Mouse (Mus musculus): ENCODE measurements around the gene Gnas. TPM values are rescaled to one million over a fixed set of nuclear protein-coding genes. Genes with fewer than 3 reads are reported as not detected.
"Not testable (repeated sequence)": the region's sequence is repeated elsewhere in the genome, so short reads cannot be mapped to it uniquely, and the experiment has no call there.

The Gnas gene
- total RNA-seq, 2 experiments from 2014 or later, result 1,728 to 1,971 TPM

DNA sequence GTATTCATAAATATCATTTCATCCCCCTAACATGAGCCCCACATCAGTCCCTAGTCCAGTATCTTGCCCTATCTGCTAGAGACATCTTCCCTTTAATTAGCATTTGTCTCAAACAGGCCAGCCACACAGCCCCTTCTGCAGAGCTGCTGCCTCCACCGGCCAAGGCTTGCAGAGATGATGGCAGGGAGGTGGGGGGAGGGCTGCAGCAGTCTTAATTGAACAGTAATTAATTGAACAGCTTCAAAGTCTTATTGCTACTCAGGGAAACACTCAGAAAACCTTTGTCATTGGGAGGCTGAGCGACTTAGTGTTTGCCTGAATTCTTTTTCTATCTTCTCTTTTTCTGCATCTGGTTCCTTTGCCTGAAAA, 7.5 kb downstream of the Gnas start:
- DNase-seq (ENCODE audit: extremely low spot score in 1 of 2, low spot score in 1 of 2), result no peak

DNA sequence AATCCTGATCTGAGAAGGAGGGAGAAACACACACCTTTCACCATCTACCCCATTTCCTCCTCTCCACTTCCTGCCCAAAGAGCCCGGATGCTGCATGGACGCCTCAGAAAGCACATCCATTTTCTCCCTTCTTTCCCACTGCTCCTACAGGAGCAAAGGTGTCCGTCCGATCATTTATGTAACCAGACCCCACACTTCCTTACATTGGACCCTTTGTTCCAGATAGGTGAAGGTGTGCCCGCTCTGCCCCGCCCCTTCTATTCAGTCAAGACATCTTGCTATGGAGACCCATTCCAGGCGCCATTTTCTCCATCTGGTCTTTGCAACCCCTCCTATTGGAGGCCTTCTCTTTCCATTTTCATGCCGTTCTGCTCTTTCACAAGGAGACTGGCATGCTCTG, 10.3 kb downstream of the Gnas start:
- DNase-seq (ENCODE audit: extremely low spot score in 1 of 2, low spot score in 1 of 2), result no peak

DNA sequence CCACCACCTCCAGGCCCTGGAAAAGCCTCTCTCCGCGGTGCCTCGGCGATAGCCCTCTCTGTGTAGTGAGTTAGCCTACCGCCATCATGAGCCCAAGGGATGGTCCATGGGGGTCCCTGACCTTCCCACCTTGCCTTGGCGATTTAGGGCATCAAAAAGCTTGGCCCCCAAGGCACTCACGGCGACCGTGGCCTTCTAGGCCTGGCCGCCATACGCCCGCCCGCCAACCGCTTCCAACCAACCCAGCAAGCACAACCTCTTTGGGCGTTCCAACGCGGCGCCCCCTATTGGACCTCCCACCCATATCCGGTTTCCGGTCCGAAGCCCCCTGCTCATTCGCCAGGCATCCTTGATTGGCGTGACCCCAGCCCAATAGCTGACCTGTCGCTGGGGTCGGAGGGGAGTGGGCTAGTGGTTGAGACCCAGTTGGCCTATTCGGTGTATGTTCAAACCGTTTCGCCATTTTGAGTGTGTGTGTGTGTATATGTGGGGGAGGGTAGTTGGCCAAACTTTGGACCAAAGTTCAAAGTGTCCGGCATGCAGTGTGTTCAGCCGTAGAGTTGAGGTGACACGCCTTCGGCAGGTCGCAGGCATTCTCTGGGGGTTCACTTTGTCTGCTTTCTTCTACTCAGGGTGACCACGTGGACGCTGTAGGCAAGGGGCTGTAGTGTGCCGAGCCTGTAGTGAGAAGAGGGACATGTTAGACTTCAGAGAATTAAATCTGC, 11.2 kb downstream of the Gnas start:
- peak in 1 of 2 experiments; percentile 65 for DNase-seq (ENCODE audit: extremely low spot score in 1 of 2, low spot score in 1 of 2)

DNA sequence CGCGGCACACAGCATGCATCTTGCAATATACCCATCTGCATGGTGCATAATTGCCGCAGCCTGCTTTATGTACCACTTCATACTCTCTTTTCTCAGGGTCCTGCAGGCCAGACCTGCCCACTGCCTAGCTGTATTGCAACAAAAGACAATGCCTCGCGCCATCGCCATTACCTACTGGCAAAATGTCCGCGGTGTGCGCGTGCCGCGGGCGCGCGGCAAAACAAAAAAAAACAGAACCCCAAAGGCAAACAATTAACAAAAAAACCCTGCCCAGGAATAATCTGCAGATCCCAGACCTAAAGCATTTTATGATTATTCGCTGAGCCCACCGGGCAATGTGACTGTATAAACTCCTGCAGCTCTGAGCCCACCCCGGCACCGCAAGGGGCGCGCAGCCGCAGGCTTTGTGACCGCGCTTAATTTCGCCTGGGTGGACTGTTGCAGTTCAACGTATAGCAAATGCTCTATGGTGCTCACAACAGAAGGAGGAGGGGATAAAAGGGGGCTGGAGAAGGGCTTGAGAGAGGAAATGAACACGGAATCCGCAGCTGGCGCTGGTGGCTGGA, 11.9 kb downstream of the Gnas start:
- no peak for DNase-seq (ENCODE audit: extremely low spot score in 1 of 2, low spot score in 1 of 2)

DNA sequence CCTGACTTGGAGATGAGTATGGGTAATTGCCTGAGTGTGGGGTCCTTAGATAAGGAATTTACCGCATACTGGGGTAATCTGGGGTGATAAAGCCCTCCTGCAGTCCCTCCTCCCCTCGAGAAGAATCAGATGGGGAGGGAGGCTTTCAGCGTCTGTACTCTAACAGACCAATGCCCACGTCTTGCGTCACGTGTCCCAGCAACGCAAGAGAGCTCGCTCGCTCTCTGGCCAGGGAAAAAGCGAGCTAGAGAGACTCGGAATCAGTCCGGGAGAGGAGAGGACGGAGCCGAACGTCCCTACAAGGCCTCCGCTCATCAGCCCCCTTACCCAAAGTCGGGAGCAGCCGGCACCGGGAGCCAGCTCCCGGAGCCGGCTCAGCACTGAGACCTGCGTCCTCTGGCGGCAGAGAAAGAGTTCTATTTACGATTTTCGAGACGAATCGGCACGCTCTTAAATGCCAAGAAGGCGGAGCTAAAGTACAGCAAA, 13.0 kb downstream of the Gnas start:
- peak in 1 of 2 experiments; percentile 47 for DNase-seq (ENCODE audit: extremely low spot score in 1 of 2, low spot score in 1 of 2)

DNA sequence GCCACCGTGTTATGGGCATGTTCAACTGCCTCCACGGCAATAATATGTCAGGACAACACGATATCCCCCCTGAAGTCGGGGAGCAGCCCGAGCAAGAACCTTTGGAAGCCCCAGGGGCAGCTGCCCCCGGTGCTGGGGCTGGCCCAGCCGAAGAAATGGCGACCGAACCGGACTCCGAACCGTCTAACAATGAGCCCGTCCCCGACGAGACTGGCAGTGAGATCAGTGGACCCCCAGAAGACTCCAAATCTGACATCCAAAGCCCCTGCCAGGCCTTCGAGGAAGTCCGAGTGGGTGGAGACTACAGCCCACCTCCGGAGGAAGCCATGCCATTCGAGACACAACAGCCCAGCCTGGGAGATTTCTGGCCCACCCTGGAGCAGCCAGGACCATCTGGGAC, 13.7 kb downstream of the Gnas start:
- DNase-seq (ENCODE audit: extremely low spot score in 1 of 2, low spot score in 1 of 2), result no peak

DNA sequence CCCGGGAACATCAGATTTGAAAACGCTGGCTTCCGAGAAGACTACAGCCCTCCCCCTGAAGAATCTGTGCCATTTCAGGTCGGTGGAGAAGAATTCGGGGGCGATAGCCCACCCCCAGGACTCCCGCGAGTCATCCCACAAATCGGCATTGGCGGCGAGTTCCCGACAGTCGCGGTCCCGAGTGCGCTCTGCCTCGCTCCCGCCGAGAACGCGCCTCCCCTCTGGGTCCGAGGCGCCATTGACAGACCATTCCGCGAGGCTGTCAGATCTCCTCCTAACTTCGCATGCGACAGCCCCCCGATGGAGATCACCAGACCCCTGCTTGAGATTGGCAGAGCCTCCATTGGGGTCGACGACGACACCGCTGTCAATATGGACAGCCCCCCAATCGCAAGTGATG, 14.4 kb downstream of the Gnas start:
- no peak for DNase-seq (ENCODE audit: extremely low spot score in 1 of 2, low spot score in 1 of 2)

DNA sequence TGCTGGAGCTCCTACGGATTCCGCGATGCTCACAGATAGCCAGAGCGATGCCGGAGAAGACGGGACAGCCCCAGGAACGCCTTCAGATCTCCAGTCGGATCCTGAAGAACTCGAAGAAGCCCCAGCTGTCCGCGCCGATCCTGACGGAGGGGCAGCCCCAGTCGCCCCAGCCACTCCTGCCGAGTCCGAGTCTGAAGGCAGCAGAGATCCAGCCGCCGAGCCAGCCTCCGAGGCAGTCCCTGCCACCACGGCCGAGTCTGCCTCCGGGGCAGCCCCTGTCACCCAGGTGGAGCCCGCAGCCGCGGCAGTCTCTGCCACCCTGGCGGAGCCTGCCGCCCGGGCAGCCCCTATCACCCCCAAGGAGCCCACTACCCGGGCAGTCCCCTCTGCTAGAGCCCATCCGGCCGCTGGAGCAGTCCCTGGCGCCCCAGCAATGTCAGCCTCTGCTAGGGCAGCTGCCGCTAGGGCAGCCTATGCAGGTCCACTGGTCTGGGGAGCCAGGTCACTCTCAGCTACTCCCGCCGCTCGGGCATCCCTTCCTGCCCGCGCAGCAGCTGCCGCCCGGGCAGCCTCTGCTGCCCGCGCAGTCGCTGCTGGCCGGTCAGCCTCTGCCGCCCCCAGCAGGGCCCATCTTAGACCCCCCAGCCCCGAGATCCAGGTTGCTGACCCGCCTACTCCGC, 15.1 kb downstream of the Gnas start:
- no peak for DNase-seq (ENCODE audit: extremely low spot score in 1 of 2, low spot score in 1 of 2)

DNA sequence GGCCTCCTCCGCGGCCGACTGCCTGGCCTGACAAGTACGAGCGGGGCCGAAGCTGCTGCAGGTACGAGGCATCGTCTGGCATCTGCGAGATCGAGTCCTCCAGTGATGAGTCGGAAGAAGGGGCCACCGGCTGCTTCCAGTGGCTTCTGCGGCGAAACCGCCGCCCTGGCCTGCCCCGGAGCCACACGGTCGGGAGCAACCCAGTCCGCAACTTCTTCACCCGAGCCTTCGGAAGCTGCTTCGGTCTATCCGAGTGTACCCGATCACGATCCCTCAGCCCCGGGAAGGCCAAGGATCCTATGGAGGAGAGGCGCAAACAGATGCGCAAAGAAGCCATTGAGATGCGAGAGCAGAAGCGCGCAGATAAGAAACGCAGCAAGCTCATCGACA, 15.6 kb downstream of the Gnas start:
- no peak for DNase-seq (ENCODE audit: extremely low spot score in 1 of 2, low spot score in 1 of 2)

DNA sequence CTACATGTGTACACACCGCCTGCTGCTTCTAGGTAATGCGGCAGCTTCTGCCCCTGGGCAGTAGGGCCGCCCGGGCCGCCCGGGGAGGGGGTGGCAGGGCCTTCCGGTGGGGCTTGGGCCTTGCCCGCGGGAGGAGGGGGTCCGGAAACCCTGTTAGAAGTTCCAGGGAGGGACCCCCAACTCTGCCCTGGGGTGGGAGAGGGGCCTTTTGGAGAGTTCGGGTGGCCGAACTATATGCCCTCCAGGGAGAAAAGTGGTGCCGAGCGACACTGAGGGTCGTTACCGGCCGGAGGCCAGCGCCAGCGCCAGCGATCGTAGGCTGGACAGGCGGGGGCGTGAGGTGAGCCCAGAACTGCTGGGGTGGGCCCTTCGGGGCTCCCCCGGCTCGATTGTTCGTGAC, 16.1 kb downstream of the Gnas start:
- DNase-seq (ENCODE audit: extremely low spot score in 1 of 2, low spot score in 1 of 2), result no peak

DNA sequence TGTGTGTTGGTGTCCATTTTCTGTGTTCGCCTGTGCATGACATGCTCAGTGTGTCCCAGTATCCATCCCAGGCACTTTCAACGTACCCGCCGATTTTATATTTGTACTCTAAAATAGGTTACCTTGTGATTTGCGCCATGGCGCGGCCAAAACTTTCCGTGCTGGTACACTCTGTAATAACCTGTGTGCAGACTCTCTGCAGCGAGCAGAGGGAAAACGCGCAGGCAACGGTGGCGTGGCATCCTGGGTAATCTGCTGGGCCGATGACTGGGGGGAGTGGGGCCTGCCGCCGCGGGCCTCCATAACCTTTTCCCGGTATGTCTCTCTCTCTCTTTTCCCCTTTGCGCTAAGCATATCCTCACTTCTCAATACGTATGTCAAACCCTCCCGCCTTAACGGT, 16.5 kb downstream of the Gnas start:
- DNase-seq (ENCODE audit: extremely low spot score in 1 of 2, low spot score in 1 of 2), result no peak

DNA sequence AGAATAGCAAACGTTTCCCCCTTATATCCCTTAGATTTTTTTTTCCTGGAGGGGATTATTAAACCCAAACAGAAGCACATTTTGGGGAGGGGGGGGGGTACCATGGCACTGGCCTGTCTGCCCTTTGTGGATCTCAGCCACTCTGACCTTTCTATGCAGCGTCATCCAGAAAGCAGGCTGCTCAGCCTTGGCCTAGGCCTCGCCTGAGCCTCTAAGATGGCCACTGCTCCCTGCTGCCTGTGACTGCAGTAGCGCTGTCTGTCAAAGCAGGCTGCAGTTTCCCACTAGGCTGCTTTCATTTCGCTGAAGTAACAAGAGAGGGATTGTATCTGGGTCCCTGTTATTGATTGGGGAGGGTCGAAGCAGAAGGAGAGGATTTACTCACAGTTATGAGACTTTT, 18.4 kb downstream of the Gnas start:
- DNase-seq (ENCODE audit: extremely low spot score in 1 of 2, low spot score in 1 of 2), result no peak

DNA sequence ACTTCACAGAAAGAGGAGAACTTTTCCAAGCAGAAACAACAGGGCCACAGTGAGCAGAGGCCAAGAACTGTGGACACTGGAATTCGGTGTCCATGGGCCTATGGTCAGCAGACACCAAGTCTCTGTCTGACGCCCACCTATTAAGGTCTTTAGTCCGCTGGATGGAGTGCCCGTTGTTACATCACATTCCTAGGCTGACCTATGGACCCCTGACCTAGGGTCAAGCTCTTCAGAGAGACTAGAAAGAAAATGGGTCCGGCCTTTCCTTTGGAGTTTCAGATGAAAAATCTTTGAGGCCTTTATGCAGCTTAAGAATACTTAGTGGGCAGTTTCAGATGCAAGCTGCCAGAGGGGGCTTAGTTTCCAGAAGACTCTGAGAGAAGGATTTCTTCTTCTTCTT, 21.5 kb downstream of the Gnas start:
- no peak for DNase-seq (ENCODE audit: extremely low spot score in 1 of 2, low spot score in 1 of 2)

DNA sequence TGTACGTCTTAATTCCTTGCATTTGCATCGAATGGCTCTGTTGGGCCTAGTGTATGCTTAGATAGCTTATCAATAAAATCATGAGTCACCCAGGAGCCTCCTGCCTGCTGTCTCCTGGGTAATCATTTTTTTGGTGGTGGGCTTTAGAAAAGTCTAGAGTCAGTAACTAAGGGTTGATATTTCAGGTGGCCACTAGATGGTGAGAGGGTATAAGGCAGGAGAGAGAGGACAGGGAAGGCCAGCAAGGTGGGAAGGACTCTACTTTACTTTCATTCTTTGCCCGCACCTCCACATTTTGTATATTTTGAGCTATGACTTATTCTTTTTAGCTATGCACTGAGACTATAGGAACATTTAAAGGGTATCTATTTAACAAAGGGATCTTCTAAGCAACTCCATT, 23.8 kb downstream of the Gnas start:
- no peak for DNase-seq (ENCODE audit: extremely low spot score in 1 of 2, low spot score in 1 of 2)

DNA sequence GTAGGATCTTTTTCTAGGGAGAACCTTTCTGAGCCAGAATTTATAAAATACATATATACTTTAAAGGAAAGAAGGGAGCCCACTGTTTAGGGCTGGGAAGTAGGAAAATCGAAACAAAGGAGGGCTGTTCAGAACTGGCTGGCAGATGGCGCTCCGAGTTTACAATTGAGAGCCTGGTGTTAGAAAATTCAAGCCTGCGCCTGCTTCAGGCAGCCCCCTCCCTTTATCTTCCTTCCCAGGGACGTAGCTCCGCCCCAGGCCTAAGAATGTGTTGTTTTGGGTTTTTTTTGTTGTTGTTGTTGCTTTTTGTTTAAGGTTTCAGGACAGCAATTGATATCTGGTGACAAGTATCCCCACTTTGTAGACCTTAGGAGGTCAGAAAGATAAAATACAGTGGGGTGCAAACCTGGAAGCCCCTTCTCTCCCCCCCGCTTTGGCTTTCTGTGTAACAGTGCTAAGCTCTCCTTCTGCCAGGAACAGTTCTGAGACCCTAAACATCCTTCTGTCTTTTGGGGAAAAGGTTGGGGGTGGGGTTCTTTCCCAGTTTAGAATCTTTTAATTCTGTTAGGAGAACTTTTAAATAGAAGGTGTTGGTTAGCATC, 26.9 kb downstream of the Gnas start:
- peak; percentile 64 to 66 for DNase-seq (ENCODE audit: extremely low spot score in 1 of 2, low spot score in 1 of 2)

DNA sequence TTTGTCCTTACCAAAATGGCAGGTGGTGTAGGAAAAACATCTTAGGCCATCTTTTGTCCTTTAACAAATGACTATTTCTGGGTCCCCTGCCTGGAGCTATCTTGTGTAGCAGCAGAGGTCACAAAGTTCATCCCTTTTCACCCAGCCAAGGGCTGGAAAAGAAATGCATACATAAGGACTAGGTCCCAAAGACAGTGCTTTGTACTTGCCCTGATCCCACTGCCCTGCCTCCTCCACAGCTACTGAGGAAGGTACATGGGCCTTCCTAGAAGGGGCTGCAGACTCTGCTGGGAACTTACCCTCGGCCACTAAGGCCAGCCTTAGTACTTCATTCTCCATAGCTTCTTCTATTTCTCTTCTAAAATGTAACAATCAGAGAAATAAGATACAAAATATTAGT, 27.5 kb downstream of the Gnas start:
- no peak for DNase-seq (ENCODE audit: extremely low spot score in 1 of 2, low spot score in 1 of 2)

DNA sequence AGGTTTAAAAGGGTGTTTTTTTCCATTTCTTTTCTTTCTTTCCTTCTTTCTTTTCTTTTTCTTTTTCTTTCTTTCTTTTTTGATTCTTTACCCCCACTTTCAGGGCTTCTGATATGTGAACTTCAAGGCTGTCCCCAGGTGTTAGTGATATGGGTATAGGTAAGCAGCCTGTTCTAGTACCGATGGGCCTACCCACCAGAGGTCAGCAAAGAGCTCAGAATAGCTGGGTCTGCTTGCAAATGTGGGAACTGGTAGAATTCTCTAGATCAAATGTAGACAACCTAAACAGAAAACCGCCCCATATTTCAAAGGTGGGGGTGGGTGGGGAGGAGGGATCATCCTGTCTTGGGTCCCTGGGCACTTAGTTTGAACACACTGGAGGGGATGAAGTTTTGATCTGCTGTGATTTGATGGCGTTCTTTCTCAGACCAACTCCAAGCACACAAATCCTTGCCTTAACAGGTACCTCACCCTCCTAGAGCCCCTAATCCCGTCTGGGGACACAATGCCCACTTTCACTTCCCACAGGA, 28.1 kb downstream of the Gnas start:
- DNase-seq (ENCODE audit: extremely low spot score in 1 of 2, low spot score in 1 of 2), result peak; percentile 55 to 91

DNA sequence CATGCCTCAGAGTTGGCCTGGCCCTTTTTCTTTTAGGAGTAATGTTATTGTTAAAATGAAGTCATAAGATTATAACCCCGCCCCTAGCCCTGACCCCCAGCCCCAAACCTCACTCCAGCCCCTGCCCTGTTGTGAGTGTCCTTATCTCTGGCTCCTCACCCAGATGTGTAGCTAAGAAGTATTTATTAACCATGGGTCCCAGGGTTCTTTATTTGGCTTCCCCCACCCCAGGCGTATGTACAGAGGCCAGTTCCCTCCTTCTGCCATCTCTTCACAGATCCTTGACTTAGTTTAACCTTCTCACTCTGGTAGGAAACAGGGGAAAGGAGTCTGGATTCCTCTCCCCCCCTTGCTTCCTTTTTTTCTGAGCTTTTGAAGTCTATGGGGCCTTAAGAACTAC, 28.5 kb downstream of the Gnas start:
- no peak for DNase-seq (ENCODE audit: extremely low spot score in 1 of 2, low spot score in 1 of 2)

DNA sequence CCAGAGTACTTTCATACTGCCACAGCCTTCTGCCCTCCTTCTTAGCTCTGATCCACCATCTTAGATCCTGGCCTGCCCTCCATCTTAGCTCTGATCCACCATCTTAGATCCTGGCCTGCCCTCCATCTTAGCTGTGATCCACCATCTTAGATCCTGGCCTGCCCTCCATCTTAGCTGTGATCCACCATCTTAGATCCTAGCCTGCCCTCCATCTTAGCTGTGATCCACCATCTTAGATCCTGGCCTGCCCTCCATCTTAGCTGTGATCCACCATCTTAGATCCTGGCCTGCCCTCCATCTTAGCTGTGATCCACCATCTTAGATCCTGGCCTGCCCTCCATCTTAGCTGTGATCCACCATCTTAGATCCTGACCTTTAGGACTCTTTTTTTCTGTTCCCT, 31.3 kb downstream of the Gnas start:
- not testable (repeated sequence) for DNase-seq (ENCODE audit: extremely low spot score in 1 of 2, low spot score in 1 of 2)

DNA sequence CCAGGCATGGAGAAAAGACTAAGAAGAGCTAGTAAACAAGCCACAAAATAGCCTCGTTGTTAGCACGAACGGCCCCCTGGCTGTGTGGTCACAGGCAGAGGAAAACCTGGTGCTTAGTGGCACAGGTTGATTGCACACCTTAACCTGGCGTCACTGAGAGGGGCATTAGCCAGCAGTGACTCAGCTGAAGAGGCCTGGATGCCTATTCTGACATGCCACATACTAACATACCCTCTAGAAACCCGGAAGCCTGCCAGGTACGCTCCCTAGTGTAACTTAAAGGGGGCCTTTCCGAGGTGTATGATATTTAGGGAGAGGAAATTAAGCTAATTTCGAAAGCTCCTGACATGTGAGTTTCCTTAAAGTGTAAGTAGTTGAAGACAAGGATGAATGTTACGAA, 32.5 kb downstream of the Gnas start:
- DNase-seq (ENCODE audit: extremely low spot score in 1 of 2, low spot score in 1 of 2), result no peak

DNA sequence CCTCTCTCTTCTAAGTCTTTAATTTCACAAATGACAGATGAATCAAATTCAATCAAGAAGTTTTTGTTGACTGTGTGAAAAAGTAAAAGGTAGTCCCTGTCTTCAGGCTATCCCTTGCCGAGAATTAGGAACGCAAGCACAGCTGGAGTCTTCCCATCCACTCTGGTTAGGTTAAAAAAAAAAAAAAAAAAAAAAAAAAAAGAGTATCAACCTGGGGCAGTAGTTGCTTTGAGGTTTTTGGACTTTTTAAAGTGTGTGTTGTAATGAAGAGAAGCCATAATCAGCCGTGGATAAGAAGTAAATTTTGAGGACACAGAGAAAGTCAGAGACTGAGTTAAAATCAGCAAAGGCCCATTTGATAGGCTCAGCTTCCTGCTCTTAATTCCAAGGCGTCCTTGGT, 41.9 kb downstream of the Gnas start:
- DNase-seq (ENCODE audit: extremely low spot score in 1 of 2, low spot score in 1 of 2), result no peak
